Mouse (Mus musculus) A20 (cell line): ENCODE results near the gene Mup14.
"Not testable (repeated sequence)": the region's sequence is repeated elsewhere in the genome, so short reads cannot be mapped to it uniquely, and the experiment has no call there.

ENCODE experiments used
- DNase-seq: peaks from one replicate; pipeline ENCODE4 v3.0.0-alpha.2; 2011; ENCODE audit warnings: low read depth, low spot score

Gene Mup14

GRCm38 (mm10) chr4:61303900-61304299 lies at the start of gene Mup14:
TSS of gene Mup14 (minus strand) at chr4:61304000.
- not testable (repeated sequence) for DNase-seq

DNA sequence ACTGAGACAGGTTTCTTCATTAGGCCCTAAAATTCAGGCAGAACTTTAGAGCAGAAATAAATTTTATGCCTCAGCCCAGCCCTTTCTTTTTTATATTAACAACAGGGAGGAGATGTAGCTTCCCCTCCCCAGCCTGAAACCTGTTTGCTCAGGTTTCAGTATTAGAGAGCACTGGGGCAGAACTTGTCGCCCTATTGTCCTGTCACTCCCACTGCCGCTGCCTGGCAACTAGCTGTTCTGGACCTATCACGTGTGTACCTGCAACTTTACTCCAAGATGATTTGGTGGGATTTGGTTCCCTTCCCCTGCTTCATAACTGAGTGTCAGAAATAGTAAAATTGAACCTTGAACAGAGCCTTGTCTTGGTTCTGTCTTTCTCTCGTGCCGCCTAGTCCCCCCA lies 34.3 kb upstream of the Mup14 start:
- not testable (repeated sequence) for DNase-seq
